Mouse (Mus musculus) ovary, adult 18-20 months (tissue): ENCODE data around the gene Bmp6.

ENCODE experiments used
- DNase-seq: peaks from one replicate; pipeline ENCODE4 v3.0.0; 2022; ENCODE audit warnings: low spot score, mixed read lengths

The Bmp6 gene

DNA sequence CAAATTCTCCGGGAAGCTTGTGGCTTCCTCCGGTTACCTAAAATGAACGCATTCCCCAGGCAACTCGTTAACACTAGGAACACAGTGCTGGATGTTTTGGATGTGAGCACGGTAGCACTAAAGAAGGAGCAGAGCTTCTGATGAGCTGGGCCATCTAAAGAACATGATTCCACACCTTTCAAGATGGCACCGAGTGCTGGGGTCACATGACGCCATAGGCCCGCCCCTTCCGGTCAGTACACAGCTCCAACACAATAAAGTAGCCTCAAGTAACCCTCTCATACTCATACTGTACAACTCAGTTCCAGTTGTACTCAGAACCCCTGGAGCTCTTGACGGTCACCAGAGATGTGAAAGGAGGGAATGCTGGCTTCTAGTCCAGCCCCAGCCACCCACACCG lies 171.7 kb downstream of the Bmp6 start:
- no peak for DNase-seq

DNA sequence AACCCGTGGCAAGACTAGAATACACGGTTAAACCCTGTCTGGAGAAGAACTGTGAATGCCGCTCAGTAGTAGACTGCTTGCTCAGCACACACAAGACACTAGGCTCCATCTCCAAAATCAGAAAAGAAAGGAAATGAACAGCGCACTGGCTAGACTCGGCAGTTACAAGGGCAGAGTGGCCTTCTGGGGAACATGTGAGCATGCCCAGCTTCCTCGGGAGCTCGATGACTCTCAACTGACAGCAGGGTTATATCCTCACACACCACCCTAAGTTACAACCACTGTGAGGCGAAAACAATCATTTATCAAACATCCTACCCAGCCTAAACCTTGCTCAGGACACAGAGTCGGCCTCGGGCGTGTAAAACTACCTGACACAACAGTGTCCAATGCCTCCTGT lies 175.4 kb downstream of the Bmp6 start:
- DNase-seq = no peak

DNA sequence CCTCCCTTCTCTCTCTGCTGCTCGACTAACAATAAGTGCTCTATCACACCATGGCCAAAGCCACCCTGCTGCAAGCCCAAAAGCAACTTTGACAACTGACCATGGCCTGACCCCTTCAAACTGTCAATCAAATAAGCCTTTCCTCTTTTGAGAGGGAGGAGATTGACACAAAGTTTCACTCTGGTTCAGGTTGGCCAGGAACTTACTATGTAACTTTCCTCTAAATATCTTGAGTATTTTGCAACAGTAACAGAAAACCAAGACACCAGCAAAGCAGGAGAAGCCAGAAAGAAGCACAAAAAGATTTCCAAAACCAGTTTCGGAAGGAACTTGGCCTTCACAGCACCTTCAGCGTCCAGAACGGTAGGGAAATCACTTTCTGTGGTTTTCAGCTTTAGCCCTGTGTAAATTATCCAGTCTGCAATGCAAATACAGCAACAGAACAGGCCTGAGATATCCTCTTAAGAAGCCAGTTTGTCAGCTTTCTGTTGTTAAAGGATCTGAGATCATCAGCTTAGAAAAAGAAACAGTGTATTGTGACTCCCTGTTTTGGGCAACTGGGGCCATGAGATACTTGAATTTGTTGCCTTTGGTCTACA lies 177.2 kb downstream of the Bmp6 start:
- no peak for DNase-seq

DNA sequence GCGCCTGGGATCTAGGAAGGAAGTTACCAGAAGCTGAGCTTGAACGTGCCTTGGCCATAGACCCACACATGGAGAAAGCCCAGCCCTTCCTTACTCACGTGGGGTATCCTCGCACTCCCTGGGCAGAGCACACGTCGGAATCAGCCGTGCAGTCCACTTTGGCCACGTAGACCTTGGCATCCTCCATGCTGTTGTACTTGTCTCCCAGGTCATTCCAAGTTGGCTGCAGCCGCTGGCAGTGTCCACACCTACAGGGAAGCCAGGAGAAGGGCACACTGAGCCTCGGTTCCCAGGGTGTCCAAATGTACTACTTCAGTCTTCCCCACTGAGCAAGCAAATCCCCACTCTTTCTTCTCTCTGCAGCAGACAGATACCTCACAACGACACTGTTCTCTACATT lies 178.3 kb downstream of the Bmp6 start:
- DNase-seq = no peak

DNA sequence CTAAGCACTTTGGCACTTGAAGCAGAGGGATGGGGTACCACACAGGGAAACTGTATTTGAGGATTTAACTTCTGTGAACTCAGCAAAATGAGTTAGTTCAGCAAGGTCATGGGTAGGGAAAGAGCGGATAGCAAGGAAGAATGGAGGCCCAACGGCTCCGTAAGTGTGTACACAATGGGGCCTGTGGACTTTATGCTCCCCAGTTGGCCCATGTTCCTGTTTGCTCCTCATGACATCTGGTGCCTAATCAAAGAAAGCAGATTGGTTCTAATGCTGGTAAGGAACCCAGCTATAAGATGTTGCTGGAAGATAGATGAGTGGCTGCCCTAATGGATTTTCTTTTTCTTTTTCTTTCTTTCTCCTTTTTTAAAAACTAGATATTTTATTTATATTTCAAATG lies 180.4 kb downstream of the Bmp6 start:
- DNase-seq = no peak

DNA sequence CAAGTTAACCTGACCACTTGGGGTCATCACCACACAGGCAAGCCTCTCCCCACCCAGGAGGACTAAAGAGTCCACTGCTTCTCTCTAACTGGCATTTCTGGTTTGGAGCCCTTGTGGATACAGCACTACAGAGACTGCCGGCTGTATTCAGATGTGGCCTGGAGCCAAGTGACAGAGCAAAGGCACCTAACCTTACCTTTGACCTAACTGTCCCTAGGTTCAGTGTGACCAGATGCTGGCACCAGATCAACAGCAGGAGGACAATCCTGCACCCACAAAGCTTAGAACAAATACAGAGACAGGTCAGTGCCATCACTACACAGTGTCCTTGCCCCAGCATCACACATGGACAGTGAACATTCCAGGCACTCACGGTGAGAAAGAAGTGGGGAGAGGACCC lies 181.2 kb downstream of the Bmp6 start:
- no peak for DNase-seq

DNA sequence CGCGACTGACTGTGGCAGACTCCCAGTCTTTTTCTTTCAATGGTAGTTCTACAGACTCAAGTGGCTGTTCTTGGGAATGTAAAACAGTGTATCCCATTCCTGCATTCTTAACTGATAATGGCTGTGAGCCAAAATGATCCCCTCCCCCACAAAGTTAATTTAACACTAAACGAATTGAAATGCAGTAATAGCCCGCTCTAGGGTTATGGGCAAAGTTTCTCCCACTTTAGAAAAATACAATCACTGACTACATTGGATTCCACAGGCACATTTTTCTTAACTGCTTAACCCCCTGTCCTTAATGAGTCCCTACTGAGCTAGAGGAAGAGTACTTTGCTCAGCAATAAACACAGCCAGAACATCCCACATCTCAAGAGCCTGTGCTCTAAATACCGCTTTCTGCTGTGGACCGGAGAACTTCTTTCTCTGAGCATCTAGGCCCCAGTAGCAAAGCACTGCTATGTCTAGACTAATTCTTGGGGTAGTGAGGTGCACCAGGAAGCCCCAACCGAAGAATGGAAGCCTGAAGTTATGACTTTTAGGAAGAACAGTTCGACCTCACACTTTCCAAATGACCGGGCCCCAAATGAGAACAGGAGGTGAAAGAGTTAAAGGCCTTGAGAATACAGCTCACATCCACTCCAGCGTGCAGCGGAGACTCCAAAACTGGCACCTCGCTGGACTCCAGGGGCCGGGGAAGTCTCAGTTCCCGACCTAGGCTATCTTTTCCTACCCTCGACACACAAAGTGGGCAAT lies 182.3 kb downstream of the Bmp6 start:
- DNase-seq = no peak

DNA sequence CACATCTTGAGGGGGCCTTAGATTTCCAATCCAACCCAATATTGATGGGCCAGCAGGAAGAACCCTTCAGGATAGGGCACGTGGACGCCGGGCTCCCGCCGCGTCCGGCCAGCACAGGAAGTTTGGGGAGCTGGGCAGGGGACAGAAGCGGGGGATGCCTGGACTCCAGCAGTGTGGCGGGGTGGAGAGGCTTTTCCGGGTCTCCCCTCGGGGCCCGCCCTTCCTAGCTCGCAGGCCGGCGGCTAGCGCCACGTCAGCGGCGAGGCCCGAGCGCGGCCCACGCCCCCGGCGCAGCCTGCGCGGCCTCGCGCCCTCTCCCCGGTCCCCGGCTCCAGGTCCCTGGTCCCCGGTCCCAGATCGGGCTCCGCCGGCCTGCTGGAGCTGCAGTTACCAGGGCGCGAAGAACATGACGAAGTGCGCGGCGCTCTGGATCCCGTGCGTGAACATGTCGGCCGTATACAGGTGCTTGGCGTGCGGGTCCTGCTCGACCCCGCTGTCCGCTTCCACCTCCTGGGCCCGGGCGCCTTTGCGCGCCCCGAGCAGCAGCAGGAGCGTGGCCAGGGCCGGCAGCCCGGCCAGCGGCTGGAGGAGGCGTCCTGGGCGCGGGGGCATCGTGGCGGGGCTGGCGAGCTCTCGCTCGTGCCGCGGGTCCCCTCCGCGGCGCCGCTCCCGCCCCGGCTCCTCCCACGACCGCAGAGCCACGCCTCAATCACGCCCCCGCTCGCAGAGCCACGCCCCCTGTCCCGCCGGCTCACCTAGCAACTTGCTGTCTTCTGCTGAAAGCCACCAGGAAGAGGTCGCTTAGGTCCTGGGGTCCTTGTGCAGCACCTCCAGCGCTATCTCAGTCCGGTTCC lies 183.1 kb downstream of the Bmp6 start:
- peak; percentile 80 for DNase-seq

DNA sequence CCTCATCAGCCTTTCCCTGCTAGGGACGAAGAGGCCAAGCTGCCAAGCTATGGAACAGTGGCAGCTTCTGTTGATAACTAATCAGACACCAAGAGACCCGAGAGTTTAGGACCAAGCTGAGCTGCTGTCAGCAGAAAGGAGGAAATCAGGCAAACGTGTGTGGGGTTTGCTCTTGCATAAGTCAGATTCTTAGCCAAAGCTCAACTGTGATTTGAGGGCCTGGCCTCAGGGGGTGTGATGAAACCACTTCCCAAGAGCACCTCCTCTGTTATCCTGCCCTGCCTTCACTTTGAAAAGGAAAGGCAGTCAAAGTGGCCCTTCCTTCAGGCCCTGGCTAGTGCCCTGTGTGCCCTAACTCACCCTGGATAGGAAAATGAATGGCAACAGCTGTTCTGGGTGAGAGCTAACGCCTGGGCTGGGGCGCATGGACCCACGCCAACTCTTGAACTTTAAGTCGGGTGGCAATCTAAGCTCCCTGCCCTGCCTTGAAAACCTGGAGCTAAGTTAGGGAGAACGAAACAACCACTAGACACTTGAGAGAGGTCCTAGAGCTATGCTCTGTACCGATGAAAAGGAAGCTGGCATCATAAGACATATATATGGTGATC lies 183.9 kb downstream of the Bmp6 start, which contains the start of gene Txndc5:
Gene Txndc5, minus strand, starts transcription at position 138 of the 608 bp plus-strand sequence.
- DNase-seq = no peak

DNA sequence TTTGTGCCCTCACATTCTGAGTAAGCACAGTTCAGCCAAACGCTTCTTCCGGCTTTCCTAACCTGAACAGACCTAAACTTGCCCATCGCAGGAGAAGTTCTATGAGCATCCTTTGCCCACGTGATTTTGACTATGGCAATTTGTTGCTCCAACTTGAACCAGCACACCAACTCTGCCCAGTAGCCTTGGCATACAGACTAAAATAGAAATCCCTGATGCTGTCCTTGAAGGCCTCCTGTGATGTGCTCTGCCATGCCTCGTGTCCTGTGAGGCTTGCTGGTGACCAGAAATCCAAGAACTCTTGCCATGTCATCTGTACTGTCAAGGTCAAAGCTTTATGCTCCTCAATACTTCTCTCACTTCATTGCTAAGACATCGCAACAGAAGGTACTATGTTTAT lies 184.7 kb downstream of the Bmp6 start:
- no peak for DNase-seq

DNA sequence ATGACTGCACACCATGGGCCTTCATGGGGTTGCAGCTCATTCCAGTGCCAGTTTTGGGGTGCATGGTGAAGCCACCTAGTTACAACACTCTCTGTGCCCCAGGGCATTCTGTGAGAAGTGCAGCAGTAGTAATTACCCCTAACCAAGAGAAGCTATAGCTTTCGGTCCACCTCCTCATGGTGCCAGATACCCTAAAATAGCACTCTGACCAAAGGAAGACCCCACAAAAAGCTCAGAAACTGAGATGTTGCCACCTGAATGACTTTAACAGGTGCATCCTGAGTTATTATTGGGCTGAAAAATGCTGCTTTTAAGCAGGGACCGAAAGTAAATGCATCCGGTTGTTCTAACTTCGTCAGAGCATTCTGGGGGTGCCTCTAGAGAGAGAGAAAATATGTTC lies 186.6 kb downstream of the Bmp6 start:
- no peak for DNase-seq

DNA sequence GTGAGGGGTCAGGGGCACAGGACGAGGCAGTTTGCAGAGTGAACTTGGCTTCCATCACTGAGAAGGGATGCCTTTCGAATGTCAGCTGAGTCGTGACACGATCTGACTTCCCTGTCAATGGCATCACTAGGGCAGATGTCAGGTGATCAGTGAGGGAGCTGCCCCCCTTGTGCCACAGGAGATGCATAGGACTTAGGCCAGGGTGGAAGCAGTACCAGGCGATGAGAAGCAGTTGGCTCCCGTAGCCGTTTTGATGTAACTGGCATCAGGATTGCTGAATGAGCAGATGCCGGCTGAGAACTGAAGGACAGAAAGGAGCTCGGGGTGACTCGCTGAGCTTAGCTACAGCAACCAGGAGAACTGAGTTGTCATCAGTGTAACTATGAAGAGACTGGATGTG lies 188.6 kb downstream of the Bmp6 start:
- DNase-seq = no peak

DNA sequence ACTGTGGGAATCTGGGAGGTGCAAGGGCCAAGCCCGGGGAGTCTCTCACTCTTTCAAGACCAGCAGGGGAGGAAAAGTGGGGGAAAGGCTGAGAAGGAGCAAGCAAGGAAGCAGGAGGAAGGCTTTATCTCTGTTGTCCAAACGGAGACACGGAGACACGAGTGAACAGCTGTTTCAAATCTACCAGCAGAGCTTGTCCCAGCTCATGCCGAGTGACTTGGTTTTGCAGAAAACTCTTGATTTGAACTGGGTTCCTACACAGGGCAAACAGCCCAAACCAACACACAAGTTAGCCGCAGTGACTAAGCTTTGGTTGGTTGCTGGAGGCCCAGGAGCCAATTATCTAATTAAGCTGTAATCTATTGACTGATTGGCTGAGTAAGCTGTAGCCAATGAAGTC lies 189.1 kb downstream of the Bmp6 start:
- DNase-seq = no peak

DNA sequence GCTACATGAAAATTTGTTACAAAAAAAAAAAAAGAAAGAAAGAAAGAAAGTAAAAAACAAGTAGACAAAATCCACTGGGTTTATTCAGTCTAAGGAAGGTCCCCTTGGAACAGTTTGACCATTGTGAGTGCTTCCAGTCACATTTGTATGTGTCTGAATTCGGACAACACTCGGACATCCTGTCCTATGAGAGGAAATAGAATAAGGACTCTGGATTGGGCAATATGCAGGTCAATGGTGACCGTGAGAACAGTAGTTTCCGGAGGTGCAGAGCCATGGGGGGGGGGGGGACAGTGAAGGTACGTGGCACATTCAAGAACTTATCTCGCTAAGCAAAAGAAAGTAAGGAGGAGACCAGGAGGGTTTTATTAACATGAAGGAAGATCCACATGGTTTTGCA lies 189.8 kb downstream of the Bmp6 start:
- no peak for DNase-seq

DNA sequence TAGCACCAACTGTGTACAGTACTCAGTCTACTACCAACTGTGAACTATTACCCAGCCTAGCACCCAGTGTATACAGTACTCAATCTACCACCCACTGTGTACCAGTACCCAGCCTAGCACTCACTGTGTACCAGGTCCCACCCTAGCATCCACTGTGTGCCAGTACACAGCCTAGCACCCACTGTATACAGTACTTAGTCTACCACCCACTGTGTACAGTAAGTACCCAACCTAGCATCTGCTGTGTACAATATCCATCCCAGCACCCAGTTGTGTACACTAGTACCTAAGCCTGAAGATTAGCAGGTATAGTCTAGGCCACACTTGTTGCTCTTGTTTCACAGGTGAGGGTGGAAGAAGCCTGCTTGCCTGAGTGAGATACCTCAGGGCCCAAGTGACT lies 192.6 kb downstream of the Bmp6 start:
- no peak for DNase-seq

DNA sequence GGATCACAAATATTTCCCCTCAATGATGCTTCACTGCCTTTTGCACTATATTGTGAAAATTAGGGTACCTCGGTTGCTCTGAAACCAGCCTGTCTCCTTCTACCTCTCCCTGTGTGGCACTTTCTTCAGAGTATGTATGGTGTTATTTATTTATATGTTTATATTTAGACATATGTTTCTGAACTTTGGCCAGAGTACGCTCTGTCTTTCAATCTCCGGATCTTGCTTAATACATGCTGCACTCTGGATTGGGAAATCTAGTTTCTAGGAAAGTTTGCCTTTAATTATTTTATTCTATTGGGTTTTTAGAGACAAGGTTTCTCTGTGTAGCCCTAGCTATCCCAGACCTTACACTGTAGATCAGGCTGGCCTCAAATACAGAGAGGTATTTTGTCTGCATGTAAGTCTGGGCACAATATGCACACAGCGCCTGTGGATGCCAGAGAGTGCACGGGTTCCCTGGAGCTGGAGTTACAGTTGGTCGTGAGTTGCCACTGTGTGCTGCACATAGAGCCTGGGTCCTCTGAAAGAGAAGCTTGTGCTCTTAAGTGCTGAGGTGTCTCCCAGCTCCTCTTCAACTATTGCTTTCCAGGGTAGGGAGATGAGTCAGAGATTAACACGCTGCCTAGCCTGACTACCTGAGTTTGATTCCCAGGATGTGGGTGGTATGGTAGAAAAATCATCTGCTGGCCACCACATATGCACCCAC lies 194.4 kb downstream of the Bmp6 start:
- no peak for DNase-seq

DNA sequence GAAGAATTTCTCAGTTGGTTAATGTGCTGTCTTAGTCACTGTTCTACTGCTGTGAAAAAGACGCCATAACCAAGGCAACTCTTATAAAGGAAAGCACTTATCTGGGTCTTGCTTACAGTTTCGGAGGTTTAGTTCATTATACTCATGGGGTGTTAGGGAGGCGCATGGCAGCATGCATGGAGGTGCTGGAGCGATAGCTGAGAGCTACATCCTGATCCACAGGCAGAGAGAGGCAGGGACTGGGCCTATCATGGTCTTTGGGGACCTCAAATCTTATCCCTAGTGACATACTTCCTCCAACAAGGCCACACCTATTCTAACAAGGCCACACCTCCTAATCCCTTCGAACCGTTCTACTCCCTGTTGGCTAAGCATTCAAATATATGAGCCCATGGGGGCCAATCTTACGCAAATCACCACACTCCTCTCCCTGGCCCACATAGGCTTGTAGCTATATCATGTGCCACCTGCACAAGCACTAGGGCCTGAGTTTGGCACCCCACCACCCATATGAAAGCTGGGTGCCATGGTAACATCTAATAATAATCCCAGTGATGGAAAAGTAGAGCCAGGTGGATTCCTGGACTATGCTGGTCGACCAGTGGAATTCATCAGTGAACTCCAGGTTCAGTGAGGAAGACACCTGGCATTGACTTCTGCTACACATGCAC lies 198.7 kb downstream of the Bmp6 start:
- DNase-seq = no peak

DNA sequence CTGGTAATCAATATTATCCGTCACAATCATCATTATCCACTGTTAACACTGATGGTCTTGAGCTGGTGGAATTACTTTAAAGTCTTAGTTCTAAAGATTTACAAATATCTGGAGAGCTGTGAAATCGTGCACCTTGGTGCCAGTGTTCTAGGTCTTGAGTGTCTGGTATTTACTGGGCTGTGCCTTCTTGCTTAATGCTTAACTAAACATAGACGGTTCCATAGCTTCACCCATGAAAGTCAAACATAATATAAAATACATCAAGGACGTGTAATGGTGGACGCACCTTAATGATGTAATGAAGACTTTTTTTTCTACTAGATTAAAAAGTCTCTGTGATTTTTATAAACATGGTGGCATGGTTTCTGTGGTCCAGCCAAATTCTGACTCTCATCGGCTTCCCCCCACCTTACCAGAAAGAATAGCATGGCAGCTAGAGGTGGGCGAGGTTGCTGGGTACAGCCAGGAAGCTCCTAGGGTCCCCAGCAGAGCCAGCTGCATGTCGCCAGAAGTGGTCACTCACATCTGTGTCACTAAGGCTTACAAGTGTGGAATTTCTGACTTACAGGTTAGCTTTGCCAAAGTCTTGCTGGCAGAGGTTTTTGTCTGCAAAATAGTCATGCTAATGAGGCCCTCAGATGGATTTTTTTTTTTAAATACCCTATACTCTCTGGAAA lies 200.0 kb downstream of the Bmp6 start:
- no peak for DNase-seq

DNA sequence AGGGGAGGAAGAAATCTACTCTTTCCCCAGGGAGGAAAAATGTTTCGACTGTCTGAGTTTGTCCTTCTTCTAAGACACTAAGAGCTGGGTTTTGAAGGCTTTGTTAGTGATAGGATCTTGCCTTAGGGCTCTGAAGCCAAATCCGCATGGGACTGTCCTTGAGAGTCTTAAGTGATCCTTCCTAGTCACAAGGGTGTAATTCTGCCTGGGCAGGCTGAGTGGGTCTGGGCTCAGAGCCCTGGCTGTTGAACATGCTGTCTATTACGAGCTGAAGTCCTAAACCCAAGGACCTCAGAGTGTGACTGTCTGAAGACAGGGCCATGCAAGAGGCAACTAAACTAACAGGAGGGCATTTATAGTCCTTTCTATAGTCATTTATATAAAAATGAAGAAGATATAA lies 200.6 kb downstream of the Bmp6 start:
- peak; percentile 26 for DNase-seq

DNA sequence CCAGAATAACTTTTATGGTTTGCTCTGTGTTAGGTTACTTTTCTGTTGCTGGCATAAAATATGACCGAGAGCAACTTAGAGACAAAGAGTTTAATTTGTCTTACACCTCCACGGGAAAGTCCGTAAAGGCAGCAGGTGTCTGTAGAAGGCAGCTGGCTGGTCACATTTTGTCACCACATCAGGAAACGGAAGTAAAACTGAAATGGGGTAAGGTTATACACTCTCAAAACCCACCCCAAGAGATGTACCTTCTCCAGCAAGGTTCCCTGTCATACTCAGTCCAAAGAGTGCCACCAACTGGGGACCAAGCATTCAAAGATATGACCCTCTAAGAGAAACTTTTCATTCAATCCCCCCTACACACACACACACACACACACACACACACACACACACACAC lies 201.8 kb downstream of the Bmp6 start:
- DNase-seq = no peak

DNA sequence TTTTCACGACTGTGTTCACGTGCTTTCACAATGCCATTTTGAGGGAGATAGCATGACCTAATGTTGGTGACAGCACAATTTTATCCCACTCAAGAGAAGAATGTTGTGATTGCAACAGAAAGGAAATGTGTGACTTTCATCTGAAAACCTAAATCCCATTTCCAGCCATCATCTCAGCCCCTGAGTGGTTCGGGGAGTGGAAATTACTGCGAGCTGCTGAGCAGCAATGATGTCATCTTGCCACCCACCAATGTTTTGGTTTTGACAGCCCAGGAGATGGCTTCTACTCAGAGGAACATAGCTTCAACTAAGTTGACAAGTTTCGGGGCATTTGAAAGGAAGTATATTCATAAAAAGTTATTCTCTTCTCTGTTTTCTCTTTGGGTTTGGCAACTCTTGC lies 202.8 kb downstream of the Bmp6 start:
- no peak for DNase-seq
